Mouse (Mus musculus) G1E (cell line): ENCODE measurements around the gene Gm42878. TPM values are rescaled to one million over a fixed set of nuclear protein-coding genes. Genes with fewer than 3 reads are reported as not detected.

Experiments used
- ATAC-seq: 2 replicates; pipeline ENCODE4 v1.8.0; 2016; ENCODE audit warnings: mild to moderate bottlenecking; ENCODE audit not compliant: insufficient number of reproducible peaks, poor library complexity, low FRiP score, severe bottlenecking; ENCODE audit errors: extremely low read depth
- DNase-seq: peaks from one replicate; pipeline ENCODE4 v3.0.0; 2012; ENCODE audit warnings: low spot score
- H3K27me3 ChIP-seq: 2 replicates; pipeline ENCODE4 v1.6.1; 2012; ENCODE audit warnings: mild to moderate bottlenecking, low read length, inconsistent platforms; ENCODE audit not compliant: insufficient read depth
- H3K36me3 ChIP-seq: replicated peaks from 2 replicates; pipeline ENCODE3; 2012; ENCODE audit warnings: mild to moderate bottlenecking, inconsistent platforms
- H3K4me1 ChIP-seq: 2 replicates; pipeline ENCODE4 v1.6.1; 2012; ENCODE audit warnings: low read depth, low read length, inconsistent platforms, mixed read lengths; ENCODE audit not compliant: insufficient read depth
- H3K4me3 ChIP-seq: 2 replicates; pipeline ENCODE4 v1.5.1; 2012; ENCODE audit warnings: low read depth, mild to moderate bottlenecking, inconsistent platforms, low read length, moderate library complexity, mixed read lengths
- H3K9me3 ChIP-seq: replicated peaks from 2 replicates; pipeline ENCODE4 v1.6.1; 2012; ENCODE audit warnings: inconsistent platforms
- CTCF ChIP-seq: IDR thresholded peaks from 2 replicates; pipeline ENCODE4 v1.5.1; 2012; ENCODE audit warnings: low read depth, low read length, inconsistent platforms, mixed read lengths
- GATA1 ChIP-seq: IDR thresholded peaks from 2 replicates; pipeline ENCODE4 v1.6.1; 2012; ENCODE audit warnings: borderline replicate concordance, low read length, inconsistent platforms, mixed read lengths
- GATA2 ChIP-seq: IDR thresholded peaks from 2 replicates; pipeline ENCODE4 v1.6.1; 2012; ENCODE audit warnings: low read depth, low read length, inconsistent platforms, borderline replicate concordance
- POLR2AphosphoS5 ChIP-seq: IDR thresholded peaks from 2 replicates; pipeline ENCODE4 v1.6.1; 2012; ENCODE audit warnings: low read depth, low read length, inconsistent platforms; ENCODE audit not compliant: insufficient replicate concordance
- TAL1 ChIP-seq: conservative IDR thresholded peaks from 2 replicates; pipeline ENCODE4 v1.6.1; 2012; ENCODE audit warnings: low read depth, low read length, inconsistent platforms, mixed read lengths
- polyA plus RNA-seq: library from polyadenylated mRNA; stranded (reverse); fragments of >175 nt; gene quantifications from 2 replicates; pipeline ENCODE4 v1.2.3, GENCODE M21; 2012
- total RNA-seq, 2 experiments: library from RNA; stranded (forward) in 1 of 2; stranded (reverse) in 1 of 2; fragments of 200-1000 nt in 1 of 2; fragments of >200 nt in 1 of 2; fragmentation: Nextera tagmentation in 1 of 2; gene quantifications; 2 replicates each; pipeline ENCODE4 v1.2.3; 2014 to 2017

Gene Gm42878
- total and polyA plus RNA-seq, 3 experiments = not detected

DNA sequence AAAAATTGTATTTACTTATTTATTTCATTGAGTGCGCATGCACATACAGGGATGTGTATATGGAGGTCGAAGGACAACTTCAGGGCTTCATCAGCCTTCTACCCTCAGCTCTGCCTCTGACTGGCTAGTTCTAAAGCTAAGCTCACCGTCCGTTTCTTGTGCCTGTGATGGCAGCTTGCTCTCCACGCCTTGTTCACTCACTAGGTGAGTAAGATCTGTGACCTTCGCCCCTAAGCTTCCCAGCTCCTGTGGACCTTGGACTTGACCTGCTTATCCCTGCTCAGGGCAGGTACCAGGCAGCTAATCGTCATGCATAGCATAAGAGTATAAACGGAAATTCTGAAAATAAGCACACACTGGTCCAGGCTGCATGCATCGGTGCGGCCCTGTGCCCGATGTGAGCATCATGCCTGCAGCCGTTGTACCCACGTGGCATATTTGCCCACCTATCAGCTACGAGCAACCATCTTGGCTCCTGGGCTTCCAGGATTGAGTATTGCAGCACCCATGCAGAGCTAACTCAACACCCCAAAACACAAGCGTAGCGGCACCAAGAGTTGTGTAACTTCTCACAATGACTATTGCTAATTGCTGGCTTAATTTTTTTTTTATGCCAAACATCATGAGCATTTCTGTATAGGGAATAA lies 20.9 kb upstream of the Gm42878 start:
- Histone ChIP-seq H3K36me3 (peaks cover 17% of the 10 kb centered on the region), H3K4me3 (no peak overlapping the region), H3K27me3 (peaks cover 18% of the 10 kb centered on the region), H3K9me3 (no peaks in the 10 kb centered on the region), H3K4me1 (peaks cover 8% of the 10 kb centered on the region)
- ATAC-seq = no peak
- TF ChIP-seq POLR2AphosphoS5 (no peak), GATA1 (no peak), GATA2 (no peak), CTCF (no peak), TAL1 (no peak)
- DNase-seq = no peak

DNA sequence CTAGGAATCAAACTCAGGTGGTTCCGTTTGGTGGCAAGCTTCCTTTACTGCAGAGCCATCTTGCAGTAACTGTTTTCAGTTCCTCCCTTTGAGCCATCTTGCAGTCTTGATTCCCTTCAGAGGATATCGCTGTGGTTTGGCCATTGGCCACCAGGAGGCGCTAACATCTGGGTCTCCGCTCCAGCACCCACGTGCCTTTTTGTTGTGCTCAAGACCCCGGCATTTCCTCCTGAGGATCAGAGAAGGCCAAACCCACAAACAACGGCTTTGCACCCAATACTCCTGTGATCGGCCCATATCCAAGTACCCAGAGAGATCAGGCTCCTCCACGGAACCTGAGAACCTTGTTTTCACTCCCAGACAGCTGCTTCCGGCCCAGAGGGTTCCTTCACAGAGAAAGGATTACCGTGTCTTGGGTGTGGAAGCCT lies 19.2 kb upstream of the Gm42878 start:
- H3K4me1 ChIP-seq = peaks cover 8% of the 10 kb centered on the region
- H3K9me3 ChIP-seq = no peaks in the 10 kb centered on the region
- no peak for TF ChIP-seq GATA1
- TF ChIP-seq CTCF = peak; percentile 81
- ATAC-seq (no peak), DNase-seq (peak; percentile 76)
- peaks cover 5% of the 10 kb centered on the region for H3K36me3 ChIP-seq
- peaks cover 18% of the 10 kb centered on the region for H3K27me3 ChIP-seq
- H3K4me3 ChIP-seq = no peak overlapping the region; the same call in 1 of the 2 replicates

DNA sequence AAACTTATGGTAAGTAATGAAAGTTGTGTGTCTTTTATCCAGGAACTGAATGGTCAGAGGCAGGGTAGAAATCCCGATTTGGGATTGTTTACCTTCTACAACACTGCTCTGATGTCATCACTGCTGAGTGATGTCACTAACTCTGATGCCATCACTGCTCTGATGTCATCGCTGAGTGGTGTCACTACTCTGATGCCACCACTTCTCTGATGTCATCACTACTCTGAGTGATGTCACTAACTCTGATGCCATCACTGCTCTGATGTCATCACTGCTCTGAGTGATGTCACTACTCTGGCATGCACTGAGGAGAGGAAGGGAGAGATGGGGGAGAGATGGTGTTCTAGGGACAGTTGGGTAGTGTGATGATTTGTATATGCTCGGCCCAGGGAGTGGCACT lies 17.2 kb upstream of the Gm42878 start:
- peaks cover 6% of the 10 kb centered on the region for H3K4me1 ChIP-seq
- TF ChIP-seq CTCF (no peak), GATA1 (no peak), GATA2 (no peak), POLR2AphosphoS5 (no peak), TAL1 (no peak)
- H3K4me3 ChIP-seq = no peak overlapping the region
- no peak for DNase-seq
- no peak for ATAC-seq
- H3K36me3 ChIP-seq = no peaks in the 10 kb centered on the region
- H3K27me3 ChIP-seq = peaks cover 28% of the 10 kb centered on the region
- no peaks in the 10 kb centered on the region for H3K9me3 ChIP-seq

DNA sequence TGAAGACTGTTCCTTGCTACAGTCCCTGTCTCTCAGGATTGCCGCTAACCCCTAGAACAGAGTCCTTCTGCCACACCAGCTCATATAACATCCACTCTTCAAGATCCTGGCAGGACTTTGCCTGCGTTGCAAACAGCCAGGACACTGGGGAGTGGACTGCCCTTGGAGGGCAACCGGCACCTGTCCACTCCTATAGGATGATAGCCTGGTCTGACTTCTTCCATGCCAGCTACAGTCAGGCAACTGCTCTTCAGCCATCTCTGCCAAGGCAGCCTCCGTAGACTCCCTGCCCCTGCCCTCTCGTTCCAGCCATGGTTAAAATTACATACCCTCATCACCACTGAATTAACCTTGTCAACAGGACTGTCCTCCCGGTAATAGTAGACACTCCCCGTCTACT lies 3.9 kb upstream of the Gm42878 start:
- ATAC-seq (no peak), DNase-seq (no peak)
- TF ChIP-seq CTCF = no peak
- no peak for TF ChIP-seq GATA1
- no peak for TF ChIP-seq TAL1
- TF ChIP-seq POLR2AphosphoS5 = no peak
- no peak for TF ChIP-seq GATA2

DNA sequence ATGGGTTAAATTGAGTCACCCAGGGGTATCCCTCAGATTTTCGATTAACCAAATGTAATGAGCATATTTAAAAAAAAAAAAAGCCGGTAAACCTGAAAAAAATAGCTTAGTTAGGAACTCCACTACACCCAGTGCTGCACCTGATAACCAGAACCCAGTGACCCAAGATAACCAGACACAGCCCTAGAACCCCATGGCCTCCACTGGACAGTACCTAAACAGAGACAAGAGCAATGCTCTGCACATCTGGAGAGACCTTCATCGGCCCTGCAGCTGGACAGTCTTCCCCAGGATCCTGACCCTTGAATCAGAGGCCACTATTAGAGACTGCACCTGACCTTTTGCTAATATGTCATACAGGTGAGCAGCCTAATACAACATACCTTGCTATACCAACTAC lies 1.8 kb upstream of the Gm42878 start:
- TF ChIP-seq TAL1 = no peak
- TF ChIP-seq GATA1 = no peak
- no peak for TF ChIP-seq POLR2AphosphoS5
- H3K4me1 ChIP-seq = peaks cover 30% of the 10 kb centered on the region
- no peaks in the 10 kb centered on the region for H3K9me3 ChIP-seq
- no peak for DNase-seq
- H3K36me3 ChIP-seq = peaks cover 25% of the 10 kb centered on the region
- H3K27me3 ChIP-seq = peaks cover 4% of the 10 kb centered on the region; the same call in 1 of the 2 replicates
- ATAC-seq = no peak
- no peak overlapping the region for H3K4me3 ChIP-seq

More for the DNA sequence above, 3.9 kb upstream of the Gm42878 start:
- no peaks in the 10 kb centered on the region for H3K9me3 ChIP-seq
- H3K36me3 ChIP-seq = peaks cover 17% of the 10 kb centered on the region
- no peak overlapping the region for H3K4me3 ChIP-seq
- peaks cover 19% of the 10 kb centered on the region for H3K4me1 ChIP-seq
- H3K27me3 ChIP-seq = peaks cover 6% of the 10 kb centered on the region

DNA sequence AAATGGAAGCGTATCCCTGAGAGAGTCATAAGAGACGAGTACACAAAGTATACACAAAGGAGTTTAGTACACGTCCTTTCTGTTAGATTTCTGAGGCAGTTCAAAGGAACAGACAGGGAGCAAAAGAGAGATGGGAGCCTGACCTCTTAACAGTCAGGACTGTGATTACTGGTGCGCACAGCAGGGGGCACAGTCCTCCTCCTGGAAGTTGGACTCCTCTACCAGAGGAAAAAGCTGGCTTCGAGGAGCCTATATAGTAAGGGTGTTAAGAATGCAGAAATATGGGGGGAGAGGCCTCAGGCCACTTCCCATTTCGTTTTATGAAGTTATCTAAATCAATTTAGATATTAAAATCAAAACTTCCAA lies 1.2 kb upstream of the Gm42878 start:
- peaks cover 26% of the 10 kb centered on the region for H3K36me3 ChIP-seq
- H3K27me3 ChIP-seq = peaks cover 4% of the 10 kb centered on the region; the same call in 1 of the 2 replicates
- H3K4me1 ChIP-seq = peaks cover 30% of the 10 kb centered on the region
- H3K4me3 ChIP-seq = peak overlapping the region; percentile 83
- ATAC-seq (no peak), DNase-seq (peak; percentile 54)
- TF ChIP-seq GATA1 (no peak), CTCF (0 out of 2 replicates have a peak, but pooled peaks have one; percentile 5), GATA2 (no peak)
- no peaks in the 10 kb centered on the region for H3K9me3 ChIP-seq
